8 mouse cellular contexts compared by ENCODE assay signal in genomic region chr17:70847086-70847485, GRCm38 (mm10). TPM values are rescaled to one million over a fixed set of nuclear protein-coding genes. Genes with fewer than 3 reads are reported as not detected.
DNase-seq lines count a peak whose midpoint lies in the region; ATAC-seq and TF ChIP-seq lines count a peak whose summit lies in the region.

No protein-coding gene starts in this region.

- H3K4me1 ChIP-seq in embryonic facial prominence, embryonic 13.5 days, result peaks cover 24% of the 10 kb centered on the region
- peaks cover 8% of the 10 kb centered on the region; the same call in 1 of the 2 replicates for H3K4me1 ChIP-seq in hindbrain, postnatal 0 days (ENCODE audit: insufficient read depth, low read length)
- H3K4me1 ChIP-seq in liver, embryonic 12.5 days, result peaks cover 33% of the 10 kb centered on the region

- H3K4me2 ChIP-seq in embryonic facial prominence, embryonic 13.5 days, result peak overlapping the region; percentile 89
- peak overlapping the region; percentile 99 for H3K4me2 ChIP-seq in hindbrain, postnatal 0 days (ENCODE audit: low read depth, low read length)
- H3K4me2 ChIP-seq in liver, embryonic 12.5 days, result peak overlapping the region; percentile 40

- peak overlapping the region; percentile 76 for H3K4me3 ChIP-seq in embryonic facial prominence, embryonic 13.5 days
- no peak overlapping the region for H3K4me3 ChIP-seq in hindbrain, postnatal 0 days (ENCODE audit: low read length)
- no peak overlapping the region; the same call in 1 of the 2 replicates for H3K4me3 ChIP-seq in liver, embryonic 12.5 days

- H3K36me3 ChIP-seq in embryonic facial prominence, embryonic 13.5 days, result peaks cover 39% of the 10 kb centered on the region
- no peaks in the 10 kb centered on the region for H3K36me3 ChIP-seq in hindbrain, postnatal 0 days (ENCODE audit: insufficient read depth, low read length)
- peaks cover 19% of the 10 kb centered on the region for H3K36me3 ChIP-seq in liver, embryonic 12.5 days

- H3K9me3 ChIP-seq in embryonic facial prominence, embryonic 13.5 days, result no peaks in the 10 kb centered on the region
- no peaks in the 10 kb centered on the region for H3K9me3 ChIP-seq in hindbrain, postnatal 0 days (ENCODE audit: low read length)
- no peaks in the 10 kb centered on the region for H3K9me3 ChIP-seq in liver, embryonic 12.5 days (replicated peaks)

- TF ChIP-seq CTCF in hindbrain, postnatal 0 days (IDR thresholded peaks at IDR 0.05; ENCODE audit: low read depth), result peak; percentile 63

- H3K27me3 ChIP-seq in embryonic facial prominence, embryonic 13.5 days, result no peaks in the 10 kb centered on the region
- no peaks in the 10 kb centered on the region; the same call in 1 of the 2 replicates for H3K27me3 ChIP-seq in hindbrain, postnatal 0 days (ENCODE audit: insufficient read depth, low read length)
- peaks cover 36% of the 10 kb centered on the region for H3K27me3 ChIP-seq in liver, embryonic 12.5 days (replicated peaks)

- peak; percentile 67 for DNase-seq in urinary bladder, postnatal 14 days (ENCODE audit: low spot score)
- DNase-seq in urinary bladder, postnatal 25 days (ENCODE audit: low spot score), result no peak
- DNase-seq in hindbrain, postnatal 0 days (ENCODE audit: low spot score), result peak; percentile 74
- peak; percentile 38 for DNase-seq in neural tube, embryonic 10.5 days (ENCODE audit: extremely low spot score, low spot score)
- no peak for DNase-seq in ovary, postnatal 14 days (ENCODE audit: low spot score)

- H3K9ac ChIP-seq in embryonic facial prominence, embryonic 13.5 days, result 0 out of 2 replicates have a peak overlapping the region, but pooled peaks have one; percentile 17
- H3K9ac ChIP-seq in hindbrain, postnatal 0 days (replicated peaks; ENCODE audit: low read length), result no peak overlapping the region
- H3K9ac ChIP-seq in liver, embryonic 12.5 days, result peak overlapping the region; percentile 31

- ATAC-seq in embryonic facial prominence, embryonic 13.5 days (ENCODE audit: insufficient number of reproducible peaks, insufficient read depth, low FRiP score, low TSS enrichment, low read depth), result no peak
- no peak for ATAC-seq in hindbrain, postnatal 0 days
- ATAC-seq in liver, embryonic 12.5 days, result no peak
- no peak for ATAC-seq in frontal cortex, adult (ENCODE audit: low TSS enrichment)

- H3K27ac ChIP-seq in embryonic facial prominence, embryonic 13.5 days, result no peak overlapping the region
- H3K27ac ChIP-seq in hindbrain, postnatal 0 days, result no peak overlapping the region
- H3K27ac ChIP-seq in liver, embryonic 12.5 days, result 0 out of 2 replicates have a peak overlapping the region, but pooled peaks have one; percentile 10

- under 1% methylated on average over 4 of the region's 4 CpGs for WGBS in embryonic facial prominence, embryonic 13.5 days
- 4% methylated on average over 4 of the region's 4 CpGs for WGBS in hindbrain, postnatal 0 days
- WGBS in liver, embryonic 12.5 days (ENCODE audit: insufficient replicate concordance), result 5% methylated on average over 4 of the region's 4 CpGs

RNA-seq across cellular contexts. Expression of gene Tgif1, which starts 6.3 kb away (rescaled TPM):
- 95.5 TPM in 2 replicates for polyA plus RNA-seq in embryonic facial prominence, embryonic 13.5 days (2015; fragmentation: Nextera tagmentation; extraction: Ambion mirVana)
- total RNA-seq in hindbrain, postnatal 0 days (2014; rRNA removed), result 12.5 and 12.6 TPM in 2 replicates
- polyA plus RNA-seq in hindbrain, postnatal 0 days (2015; fragmentation: Nextera tagmentation; extraction: Ambion mirVana), result 8.4 and 9.4 TPM in 2 replicates
- 13.3 and 13.8 TPM in 2 replicates for polyA plus RNA-seq in liver, embryonic 12.5 days (2016; fragmentation: Nextera tagmentation; extraction: Ambion mirVana)

Comparison
In these comparisons a context has a peak if more than half of its experiments do, and no peak if none do; other contexts are left out.
1. DNase-seq: peak in urinary bladder, postnatal 14 days (single experiment), hindbrain, postnatal 0 days (single experiment) and neural tube, embryonic 10.5 days (single experiment); none in urinary bladder, postnatal 25 days (single experiment) and ovary, postnatal 14 days (single experiment).
2. H3K4me2 ChIP-seq: peak in every context shown above with its lines; median percentile 99 in hindbrain, postnatal 0 days; 89 in embryonic facial prominence, embryonic 13.5 days; 40 in liver, embryonic 12.5 days.